Mouse (Mus musculus) heart, postnatal 10 days (tissue): ENCODE results near the gene 7530416G11Rik. TPM values are rescaled to one million over a fixed set of nuclear protein-coding genes. Genes with fewer than 3 reads are reported as not detected.

Source experiments
- DNase-seq, 2 experiments: peaks; one replicate each; pipeline ENCODE4 v3.0.0; 2021
- intact Hi-C: fragments of 180-260 bp; cut with DNase I; formaldehyde crosslinking; loops from one replicate; pipeline ENCODE4 v1.15.1; 2025
- total RNA-seq, 2 experiments: library from RNA; stranded (reverse); gene quantifications; 2 replicates each; pipeline ENCODE4 v1.2.3; 2021

The 7530416G11Rik gene
- not detected for total RNA-seq

- intact Hi-C loops = no loop called here
These were observed at the start of gene 7530416G11Rik for GRCm38 (mm10) chr15:85503127-85503526. 7530416G11Rik (minus strand) TSS chr15:85503227.

GRCm38 (mm10) chr15:85546500-85546899 is 43.5 kb upstream of the 7530416G11Rik start:
- intact Hi-C loops = no loop called here
- no peak for DNase-seq

More at GRCm38 (mm10) chr15:85503127-85503526, at the start of gene 7530416G11Rik:
- no peak for DNase-seq

GRCm38 (mm10) chr15:85545369-85545768 is 42.3 kb upstream of the 7530416G11Rik start:
- intact Hi-C loops = no loop called here
- DNase-seq = no peak

- DNase-seq = no peak
- intact Hi-C loops = no loop called here
These were observed 35.1 kb upstream of the 7530416G11Rik start for GRCm38 (mm10) chr15:85538170-85538569.

- no peak for DNase-seq
- intact Hi-C loops = no loop called here
These were observed 34.1 kb upstream of the 7530416G11Rik start for GRCm38 (mm10) chr15:85537151-85537550.

GRCm38 (mm10) chr15:85534646-85535045 is 31.6 kb upstream of the 7530416G11Rik start:
- no peak for DNase-seq
- intact Hi-C loops = no loop called here

- no peak for DNase-seq
- intact Hi-C loops = no loop called here
These were observed 31.2 kb upstream of the 7530416G11Rik start for GRCm38 (mm10) chr15:85534215-85534614.

GRCm38 (mm10) chr15:85532063-85532462 is 29.0 kb upstream of the 7530416G11Rik start:
- no peak for DNase-seq
- intact Hi-C loops = no loop called here

- DNase-seq = no peak
- intact Hi-C loops = no loop called here
These were observed 26.9 kb upstream of the 7530416G11Rik start for GRCm38 (mm10) chr15:85529911-85530310.

- intact Hi-C loops = no loop called here
- no peak for DNase-seq
These were observed 21.4 kb upstream of the 7530416G11Rik start for GRCm38 (mm10) chr15:85524404-85524950.

GRCm38 (mm10) chr15:85523173-85523991 is 20.4 kb upstream of the 7530416G11Rik start:
- peak; percentile 82 to 83 for DNase-seq
- intact Hi-C loops = no loop called here

GRCm38 (mm10) chr15:85519438-85519837 is 16.4 kb upstream of the 7530416G11Rik start:
- intact Hi-C loops = no loop called here
- no peak for DNase-seq

GRCm38 (mm10) chr15:85507370-85508014 is 4.5 kb upstream of the 7530416G11Rik start:
- no peak for DNase-seq
- intact Hi-C loops = no loop called here

GRCm38 (mm10) chr15:85506680-85507079 is 3.7 kb upstream of the 7530416G11Rik start:
- intact Hi-C loops = no loop called here

GRCm38 (mm10) chr15:85505118-85505925 is 2.3 kb upstream of the 7530416G11Rik start:
- peak; percentile 41 to 56 for DNase-seq
- intact Hi-C loops = no loop called here

More at GRCm38 (mm10) chr15:85506680-85507079, 3.7 kb upstream of the 7530416G11Rik start:
- no peak for DNase-seq

GRCm38 (mm10) chr15:85500267-85500666 is 2.8 kb downstream of the 7530416G11Rik start:
- intact Hi-C loops = no loop called here
- DNase-seq = no peak

- intact Hi-C loops = no loop called here
- no peak for DNase-seq
These were observed 5.0 kb downstream of the 7530416G11Rik start for GRCm38 (mm10) chr15:85497981-85498475.

- no peak for DNase-seq
- intact Hi-C loops = no loop called here
These were observed 5.5 kb downstream of the 7530416G11Rik start for GRCm38 (mm10) chr15:85497548-85497947.

GRCm38 (mm10) chr15:85494163-85494621 is 8.8 kb downstream of the 7530416G11Rik start:
- intact Hi-C loops = no loop called here
- no peak for DNase-seq

GRCm38 (mm10) chr15:85489751-85490150 is 13.3 kb downstream of the 7530416G11Rik start:
- DNase-seq = no peak
- intact Hi-C loops = no loop called here
